Mouse (Mus musculus) heart, embryonic 14.5 days (tissue): ENCODE measurements around the gene Polr2e. TPM values are rescaled to one million over a fixed set of nuclear protein-coding genes. Genes with fewer than 3 reads are reported as not detected.

Source experiments
- ATAC-seq: fragments of 200-750 bp; cut with Nextera tagmentation; 2 replicates; pipeline ENCODE4 v1.8.0; 2017; ENCODE audit warnings: low read depth, moderate TSS enrichment; ENCODE audit not compliant: insufficient number of reproducible peaks, insufficient read depth, low FRiP score
- H3K27ac ChIP-seq, 2 experiments: fragments of 200-500 bp in 1 of 2; fragments of 300-500 bp in 1 of 2; sonication (generic) in 1 of 2; replicated peaks in 1 of 2; 2 replicates each; pipeline ENCODE4 v1.5.1; 2012 to 2014; ENCODE audit warnings: low read depth in 2 of 2, low read length in 2 of 2, control low read depth in 1 of 2, mild to moderate bottlenecking in 1 of 2, mixed read lengths in 1 of 2; ENCODE audit not compliant: control insufficient read depth in 1 of 2, insufficient read depth in 1 of 2
- H3K27me3 ChIP-seq: fragments of 300-500 bp; sonication (generic); 2 replicates; pipeline ENCODE4 v1.6.1; 2014; ENCODE audit warnings: mild to moderate bottlenecking, low read length, control low read depth; ENCODE audit not compliant: control insufficient read depth, insufficient read depth
- H3K36me3 ChIP-seq: fragments of 300-500 bp; sonication (generic); 2 replicates; pipeline ENCODE4 v1.6.1; 2014; ENCODE audit warnings: mild to moderate bottlenecking, control low read depth, low read length, mixed read lengths; ENCODE audit not compliant: control insufficient read depth, insufficient read depth
- H3K4me1 ChIP-seq, 2 experiments: fragments of 200-500 bp in 1 of 2; fragments of 300-500 bp in 1 of 2; sonication (generic) in 1 of 2; 2 replicates each; pipeline ENCODE4 v1.6.1; 2012 to 2014; ENCODE audit warnings: low read length in 2 of 2, control low read depth in 1 of 2, mixed read lengths in 1 of 2; ENCODE audit not compliant: control insufficient read depth in 2 of 2, insufficient read depth in 2 of 2
- H3K4me2 ChIP-seq: fragments of 300-500 bp; sonication (generic); 2 replicates; pipeline ENCODE4 v1.6.1; 2014; ENCODE audit warnings: mild to moderate bottlenecking, low read length
- H3K4me3 ChIP-seq, 2 experiments: fragments of 200-500 bp in 1 of 2; fragments of 300-500 bp in 1 of 2; sonication (generic) in 1 of 2; 2 replicates each; pipeline ENCODE4 v1.5.1; 2012 to 2014; ENCODE audit warnings: low read length in 2 of 2, mild to moderate bottlenecking in 2 of 2, control low read depth in 1 of 2, low read depth in 1 of 2, moderate library complexity in 1 of 2; ENCODE audit not compliant: control insufficient read depth in 1 of 2, insufficient read depth in 1 of 2
- H3K9ac ChIP-seq: fragments of 300-500 bp; sonication (generic); 2 replicates; pipeline ENCODE4 v1.6.1; 2014; ENCODE audit warnings: mild to moderate bottlenecking, low read length
- H3K9me3 ChIP-seq: fragments of 300-500 bp; sonication (generic); 2 replicates; pipeline ENCODE4 v1.6.1; 2016; ENCODE audit warnings: low read length, control low read depth; ENCODE audit not compliant: control insufficient read depth
- WGBS: fragments of 180-500 bp; shearing (Covaris S2); extraction: QIAGEN DNeasy Blood & Tissue Kit; methylation state at CpG from one replicate; pipeline ENCODE4 v1.1.7; 2014; 5-methylcytosine and 5-hydroxymethylcytosine counted together
- polyA plus RNA-seq: library from polyadenylated mRNA; unstranded; fragments of >200 nt; fragmentation: Nextera tagmentation; extraction: Ambion mirVana; gene quantifications from 2 replicates; pipeline ENCODE4 v1.2.1, GENCODE M21; 2014

Gene Polr2e
- polyA plus RNA-seq, 1 experiment from 2014 or later: 162 TPM

DNA sequence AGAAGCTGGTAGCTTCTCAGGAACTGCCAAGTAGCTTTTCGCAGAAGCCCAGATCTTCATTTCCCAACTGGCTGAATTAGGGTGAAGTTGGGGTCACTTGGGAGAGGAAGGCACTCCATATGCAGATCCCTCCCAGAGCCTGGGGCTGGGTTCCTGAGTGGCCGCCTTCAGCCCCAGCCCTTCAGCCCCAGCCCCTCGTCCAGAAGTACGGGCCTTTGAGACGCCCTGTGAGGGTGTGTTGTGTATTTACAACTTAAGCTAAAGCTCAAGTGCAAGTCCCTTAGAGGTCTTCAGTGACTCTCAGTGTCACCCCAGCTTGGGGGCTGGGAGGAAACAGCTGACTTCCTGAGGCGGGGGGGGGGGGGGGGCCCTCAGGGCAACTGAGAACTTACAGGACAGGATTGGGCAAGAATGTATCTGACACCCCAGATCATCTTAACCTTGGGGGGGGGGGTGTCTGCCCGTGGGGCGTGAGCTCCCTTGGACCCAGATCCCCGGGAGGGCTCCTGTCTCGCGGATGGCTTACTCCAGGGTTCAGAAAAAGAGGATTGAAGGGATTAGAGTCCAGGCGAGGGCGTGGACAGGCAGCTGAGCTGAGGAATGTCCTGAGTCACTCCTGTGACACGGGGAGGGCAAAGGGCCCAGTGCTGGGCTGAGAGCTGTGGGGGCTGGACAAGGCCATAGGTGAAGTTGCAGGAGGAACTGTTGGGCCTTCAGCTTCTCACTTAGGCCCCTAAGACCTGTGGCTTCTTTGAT, 12.2 kb upstream of the Polr2e start:
- Histone ChIP-seq H3K4me1 (peaks cover 28 to 62% of the 10 kb centered on the region in 2 experiments), H3K36me3 (peaks cover 19% of the 10 kb centered on the region), H3K4me2 (no peak overlapping the region), H3K27me3 (no peaks in the 10 kb centered on the region), H3K4me3 (no peak overlapping the region), H3K27ac (peak overlapping the region; percentile 48 to 79), H3K9ac (peak overlapping the region; percentile 35; the same call in 1 of the 2 replicates), H3K9me3 (no peaks in the 10 kb centered on the region)
- WGBS: 23% methylated on average over 14 of the region's 14 CpGs
- ATAC-seq: no peak

DNA sequence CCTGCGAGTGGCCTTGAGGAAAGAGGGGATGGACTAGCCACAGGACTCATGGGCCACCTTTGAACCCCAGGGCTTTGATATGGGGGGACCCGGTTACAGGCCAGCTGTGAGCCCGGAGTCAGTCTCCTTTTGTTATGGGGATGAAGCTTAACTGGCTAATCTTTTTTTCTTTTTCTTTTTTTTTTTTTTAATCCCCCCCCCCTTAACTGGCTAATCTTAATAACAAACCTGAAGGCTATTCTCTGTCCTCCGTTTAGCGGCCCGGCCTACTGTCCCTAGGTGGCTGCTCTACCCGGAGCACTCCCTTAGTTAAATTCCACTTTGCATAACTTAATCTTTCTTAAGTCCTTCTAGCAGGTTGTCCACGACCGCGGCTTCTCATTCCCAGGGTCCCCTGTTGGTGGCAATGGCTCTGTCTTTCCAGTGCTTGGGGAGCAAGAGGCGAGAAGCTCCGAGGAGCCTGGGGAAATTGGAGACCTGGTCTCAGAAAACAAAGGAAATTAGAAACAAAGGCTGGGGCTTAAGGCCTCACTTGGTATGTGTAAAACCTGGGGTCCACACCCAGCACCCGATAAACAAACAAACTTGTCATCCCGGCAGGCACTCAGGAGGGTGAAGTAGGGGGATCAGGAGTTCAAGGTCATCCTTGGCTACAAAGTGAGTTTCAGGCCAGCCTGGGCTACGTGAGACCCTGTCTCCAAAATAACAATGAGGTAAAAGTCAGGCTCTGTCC, 11.5 kb upstream of the Polr2e start:
- Histone ChIP-seq H3K27me3 (no peaks in the 10 kb centered on the region), H3K9me3 (no peaks in the 10 kb centered on the region), H3K9ac (no peak overlapping the region; the same call in none of the 2 replicates), H3K4me1 (peaks cover 28 to 62% of the 10 kb centered on the region in 2 experiments), H3K4me2 (no peak overlapping the region), H3K4me3 (no peak overlapping the region), H3K27ac (peak overlapping the region; percentile 48 to 79; a peak in 3 of 4 replicates), H3K36me3 (peaks cover 12% of the 10 kb centered on the region)
- ATAC-seq: no peak
- WGBS: 46% methylated on average over 15 of the region's 15 CpGs

DNA sequence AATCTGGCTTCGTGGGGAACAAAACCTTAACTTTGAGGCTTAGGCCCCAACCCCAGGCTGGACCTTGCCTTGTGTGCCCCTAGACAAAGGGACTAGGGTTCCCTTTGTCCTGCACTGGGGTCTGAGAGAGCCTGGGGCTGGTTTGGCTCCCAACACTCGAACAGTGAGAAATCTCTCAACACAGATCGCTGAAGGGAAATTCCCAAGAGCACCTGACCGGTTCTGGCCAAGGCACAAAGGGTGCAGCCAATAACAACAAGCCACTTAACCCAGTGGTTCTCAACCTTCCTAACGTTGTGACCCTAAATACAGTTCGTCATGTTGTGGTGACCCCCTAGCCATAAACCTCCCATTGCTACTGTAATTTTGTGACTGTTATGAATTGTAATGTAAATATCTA, 10.6 kb upstream of the Polr2e start:
- no peak for ATAC-seq
- Histone ChIP-seq H3K27ac (peak overlapping the region in 1 of 2 experiments; percentile 79; a peak in 1 of 4 replicates), H3K9ac (peak overlapping the region; percentile 31), H3K4me2 (no peak overlapping the region), H3K9me3 (no peaks in the 10 kb centered on the region), H3K4me3 (no peak overlapping the region), H3K4me1 (peaks cover 25 to 55% of the 10 kb centered on the region in 2 experiments), H3K27me3 (no peaks in the 10 kb centered on the region), H3K36me3 (peaks cover 3% of the 10 kb centered on the region; the same call in 1 of the 2 replicates)
- WGBS: 36% methylated on average over 6 of the region's 6 CpGs

DNA sequence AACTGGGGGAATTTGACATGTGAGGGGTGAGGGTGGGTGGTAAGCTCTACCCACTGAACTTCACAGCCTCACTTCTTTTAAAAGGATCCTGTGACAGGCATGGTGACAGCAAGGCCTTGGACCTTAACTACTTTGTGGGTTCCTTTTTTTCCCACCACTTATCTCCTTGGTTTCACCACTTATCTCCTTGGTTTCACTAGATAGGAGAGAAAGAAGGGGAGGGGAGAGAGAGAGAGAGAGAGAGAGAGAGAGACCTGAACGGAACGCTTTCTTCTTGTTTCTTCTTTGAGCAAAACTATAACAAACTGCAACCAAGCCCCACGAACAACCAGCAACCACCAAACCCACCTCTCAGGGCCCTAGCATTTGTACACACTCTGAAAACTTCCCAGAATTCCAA, 9.2 kb upstream of the Polr2e start:
- H3K4me3 ChIP-seq: no peak overlapping the region
- 34% methylated on average over 3 of the region's 3 CpGs for WGBS
- 0 out of 2 replicates have a peak overlapping the region, but pooled peaks have one; percentile 16 for H3K9ac ChIP-seq
- no peaks in the 10 kb centered on the region for H3K36me3 ChIP-seq
- no peak for ATAC-seq
- no peak overlapping the region for H3K4me2 ChIP-seq
- H3K27me3 ChIP-seq: no peaks in the 10 kb centered on the region
- peak overlapping the region in 1 of 2 experiments; percentile 19; a peak in 1 of 4 replicates for H3K27ac ChIP-seq
- no peaks in the 10 kb centered on the region for H3K9me3 ChIP-seq
- H3K4me1 ChIP-seq: peaks cover 23 to 46% of the 10 kb centered on the region in 2 experiments

DNA sequence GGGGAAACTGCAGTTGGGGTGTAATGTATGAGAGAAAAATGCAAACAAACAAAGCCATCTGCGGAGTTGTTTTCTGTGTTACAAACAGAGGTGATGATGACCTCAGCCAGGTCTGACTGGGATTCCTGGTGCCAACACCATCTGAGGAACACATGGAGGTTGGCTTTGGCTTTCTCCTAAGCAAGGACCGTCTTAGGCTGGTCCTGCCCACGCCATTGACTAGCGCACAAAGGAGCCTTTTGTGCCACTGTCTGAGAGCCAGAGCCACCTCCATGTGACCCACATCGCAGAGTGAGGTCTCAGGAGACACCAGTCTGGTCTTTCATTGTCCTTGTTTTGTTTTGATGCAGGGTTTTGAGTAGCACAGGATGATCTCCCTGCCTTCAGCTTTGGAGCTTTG, 8.8 kb upstream of the Polr2e start:
- H3K4me2 ChIP-seq: no peak overlapping the region
- no peaks in the 10 kb centered on the region for H3K36me3 ChIP-seq
- H3K27me3 ChIP-seq: no peaks in the 10 kb centered on the region
- H3K4me3 ChIP-seq: no peak overlapping the region
- 0 out of 2 replicates have a peak overlapping the region, but pooled peaks have one; percentile 16 for H3K9ac ChIP-seq
- H3K9me3 ChIP-seq: no peaks in the 10 kb centered on the region
- peaks cover 23 to 46% of the 10 kb centered on the region in 2 experiments for H3K4me1 ChIP-seq
- no peak for ATAC-seq
- WGBS: 34% methylated on average over 5 of the region's 5 CpGs
- H3K27ac ChIP-seq: peak overlapping the region in 1 of 2 experiments; percentile 19; a peak in 1 of 4 replicates

DNA sequence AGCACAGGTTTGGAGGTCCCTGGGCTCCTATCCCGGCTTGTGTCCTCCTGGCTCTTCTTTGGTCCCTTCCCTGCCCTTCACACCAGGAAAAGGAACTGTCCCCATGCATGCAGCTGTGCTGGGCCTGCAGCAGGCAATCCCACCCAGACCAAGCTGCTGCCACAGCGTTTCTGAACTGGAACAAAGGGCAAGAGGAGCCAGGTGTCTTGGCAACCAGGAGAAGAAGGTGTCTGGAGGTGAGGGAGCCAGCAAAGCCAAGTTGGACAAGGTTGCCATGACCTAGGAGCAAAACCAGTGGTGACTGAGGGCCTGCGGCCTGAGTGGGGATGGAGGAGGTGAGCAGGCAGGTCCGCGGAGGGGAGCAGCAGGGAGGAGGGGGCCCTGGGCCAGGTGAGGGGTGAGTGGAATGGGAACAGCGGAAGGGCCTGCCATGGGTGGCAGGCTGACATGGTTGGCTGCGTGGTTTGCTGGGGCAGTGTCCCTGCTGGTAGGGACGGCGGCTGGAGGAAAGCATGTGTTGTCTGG, 7.5 kb upstream of the Polr2e start, which contains the start of gene Gpx4:
TSS of gene Gpx4 (plus strand) at position 126 of the 525 bp plus-strand sequence.
- no peaks in the 10 kb centered on the region for H3K9me3 ChIP-seq
- no peak within 1 kb of the TSS for H3K9ac ChIP-seq
- 61% methylated on average over 9 of the region's 9 CpGs for WGBS
- H3K27me3 ChIP-seq: no peaks in the 10 kb centered on the region
- H3K4me2 ChIP-seq: no peak within 1 kb of the TSS
- H3K27ac ChIP-seq: no peak within 1 kb of the TSS; a peak in 1 of 4 replicates
- H3K36me3 ChIP-seq: no peaks in the 10 kb centered on the region
- H3K4me1 ChIP-seq: peaks cover 19 to 37% of the 10 kb centered on the region in 2 experiments
- ATAC-seq: no peak
- H3K4me3 ChIP-seq: no peak within 1 kb of the TSS

DNA sequence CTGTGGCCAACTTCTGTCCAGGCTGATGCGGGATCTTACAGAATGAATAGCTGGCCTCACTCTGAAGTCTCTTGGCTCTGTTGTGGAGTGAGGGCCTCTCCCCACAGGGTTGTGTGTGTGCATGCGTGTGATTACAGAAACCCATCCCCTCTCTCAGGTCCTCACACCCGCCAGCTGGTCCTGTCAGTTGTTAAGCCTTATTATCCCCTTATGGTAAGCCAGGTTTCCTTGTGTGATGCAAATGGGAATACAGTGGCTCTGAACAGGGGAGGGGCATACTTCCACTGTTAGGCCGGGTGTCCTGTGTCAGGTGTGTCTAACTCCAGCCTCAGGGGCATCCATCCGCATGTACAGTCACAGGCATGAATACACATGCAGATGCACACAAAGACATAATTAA, 6.2 kb upstream of the Polr2e start:
- WGBS: 84% methylated on average over 5 of the region's 5 CpGs
- no peak overlapping the region for H3K4me2 ChIP-seq
- no peak overlapping the region for H3K9ac ChIP-seq
- H3K4me3 ChIP-seq: no peak overlapping the region
- H3K27me3 ChIP-seq: no peaks in the 10 kb centered on the region
- ATAC-seq: no peak
- H3K36me3 ChIP-seq: no peaks in the 10 kb centered on the region
- peaks cover 14 to 24% of the 10 kb centered on the region in 2 experiments; a peak in 3 of 4 replicates for H3K4me1 ChIP-seq
- H3K9me3 ChIP-seq: no peaks in the 10 kb centered on the region
- H3K27ac ChIP-seq: no peak overlapping the region
